Mouse (Mus musculus) B cell, adult 67 days (primary cell): ENCODE data around the gene Slc28a3. TPM values are rescaled to one million over a fixed set of nuclear protein-coding genes. Genes with fewer than 3 reads are reported as not detected.

ENCODE experiments used
- total RNA-seq, 2 experiments: library from RNA; stranded (reverse); gene quantifications; 4 replicates each; pipeline ENCODE4 v1.2.4; 2023

Slc28a3 gene
- not detected for total RNA-seq

DNA sequence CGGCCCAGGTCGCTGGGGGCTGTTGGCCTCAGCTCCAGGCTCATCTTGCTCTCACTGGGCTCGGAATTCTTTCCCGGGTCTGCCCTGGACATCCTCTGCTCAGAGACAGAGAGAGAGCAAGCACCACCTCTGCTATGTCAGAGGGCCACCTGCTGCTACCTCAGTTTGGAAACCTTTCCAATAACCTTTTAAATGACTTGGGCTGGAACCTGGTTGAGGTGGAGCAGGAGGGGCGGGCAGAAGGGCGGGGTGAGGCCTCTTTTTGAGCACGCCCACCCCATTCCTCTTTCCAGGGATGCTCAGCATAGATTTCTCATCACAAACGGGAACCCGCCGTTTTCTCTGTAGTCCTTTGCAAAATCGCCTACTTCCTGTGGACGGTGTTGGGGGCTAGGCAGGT is at the start of gene Slc28a3:
Gene Slc28a3, minus strand, starts transcription at position 162 of the 400 bp plus-strand sequence.

Other genes starting within 250 kb of the Slc28a3 start
- gene 2210016F16Rik, start 225.7 kb downstream of the Slc28a3 start, total RNA-seq, result 10 to 100 TPM; 12.1 to 17.6 TPM
- 10 to 100 TPM; 58.8 to 66.0 TPM for gene Rmi1, start 208.6 kb downstream of the Slc28a3 start, total RNA-seq
- 1,000 to 10,000 TPM; 1,318 to 1,320 TPM for gene Hnrnpk, start 207.5 kb downstream of the Slc28a3 start, total RNA-seq
- not detected for gene Ntrk2, start 195.7 kb upstream of the Slc28a3 start, total RNA-seq